Mouse (Mus musculus) c-Kit-positive CD71-positive TER-119-positive erythroid progenitor cells, embryonic 14.5 days (primary cell): ENCODE measurements at regions not wholly inside any gene's neighbourhood (a gene's known extent, or its start where the extent isn't known, plus 50 kb on each side); places are given as distances from the start of the nearest gene placed in this dataset.

Experiments
- DNase-seq: peaks from one replicate; pipeline ENCODE4 v3.0.0-alpha.2; 2013; ENCODE audit warnings: low spot score

DNA sequence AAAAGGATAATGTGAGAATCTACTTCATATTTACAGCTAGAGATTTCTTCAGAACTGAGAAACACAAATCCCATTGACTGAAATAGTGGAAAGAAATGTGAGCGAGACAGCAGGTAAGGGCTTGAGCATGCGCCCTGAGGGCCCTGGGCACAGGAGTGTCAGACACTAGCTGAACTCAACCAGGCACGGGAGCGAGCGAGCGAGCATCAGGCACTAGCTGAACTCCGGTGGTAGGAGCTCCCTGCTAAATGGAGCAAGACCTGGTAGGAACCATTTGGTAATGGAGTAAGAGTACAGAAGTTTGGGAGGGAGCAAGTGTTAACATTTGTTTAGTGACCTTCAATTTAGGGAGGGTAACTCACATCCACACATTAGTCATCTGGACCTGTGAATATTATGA, 654.7 kb downstream of the Adgrl2 start:
- DNase-seq: no peak

DNA sequence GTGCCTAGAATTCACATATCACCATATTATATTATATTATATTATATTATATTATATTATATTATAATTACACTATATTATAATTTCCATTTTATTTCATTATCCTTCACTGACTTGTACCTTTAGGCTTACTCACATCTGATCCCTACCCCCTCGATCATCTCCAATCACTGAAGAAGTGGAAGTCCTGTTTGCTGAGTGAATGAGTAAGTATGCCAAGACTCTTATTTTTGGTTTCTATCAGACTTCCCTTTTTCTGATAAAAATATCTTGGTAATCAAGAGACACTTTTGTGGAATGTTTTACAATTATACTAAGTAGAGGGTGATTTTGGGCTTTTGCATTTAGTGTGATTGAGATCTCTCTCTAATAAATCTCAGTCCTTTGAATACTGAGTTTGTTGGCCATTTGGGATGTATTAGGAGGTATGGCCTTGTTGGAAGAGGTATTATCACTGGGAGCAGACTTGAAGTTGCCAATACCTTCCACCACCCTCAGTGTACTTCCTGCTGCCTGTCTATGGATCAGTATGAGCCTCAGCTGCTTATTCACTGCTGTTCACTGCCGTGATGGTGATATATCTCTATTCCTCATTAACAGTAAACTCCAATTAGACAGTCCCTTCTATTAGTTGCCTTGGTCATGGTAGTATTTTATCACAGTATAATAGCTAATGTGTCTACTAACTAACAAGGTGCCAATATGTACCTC, 665.3 kb downstream of the Adgrl2 start:
- DNase-seq: no peak

DNA sequence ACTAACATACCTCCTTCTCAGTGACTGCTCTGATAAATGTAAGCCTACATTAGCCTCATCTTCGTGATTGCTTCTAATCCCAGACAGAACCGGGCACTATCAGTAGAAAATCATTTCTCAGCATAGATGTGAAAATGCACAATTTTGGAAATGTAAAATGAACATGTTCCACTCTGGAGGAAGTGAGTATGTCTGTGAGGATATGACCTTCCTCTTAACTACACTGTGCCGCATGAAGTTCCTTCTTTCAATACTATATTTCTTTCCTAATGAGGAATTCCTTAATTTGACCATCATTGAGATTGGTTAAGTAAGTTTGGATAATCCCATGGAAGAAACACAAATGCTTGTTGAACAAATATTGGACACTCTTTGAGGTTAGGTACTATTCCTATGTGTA, 668.5 kb downstream of the Adgrl2 start:
- DNase-seq: no peak

DNA sequence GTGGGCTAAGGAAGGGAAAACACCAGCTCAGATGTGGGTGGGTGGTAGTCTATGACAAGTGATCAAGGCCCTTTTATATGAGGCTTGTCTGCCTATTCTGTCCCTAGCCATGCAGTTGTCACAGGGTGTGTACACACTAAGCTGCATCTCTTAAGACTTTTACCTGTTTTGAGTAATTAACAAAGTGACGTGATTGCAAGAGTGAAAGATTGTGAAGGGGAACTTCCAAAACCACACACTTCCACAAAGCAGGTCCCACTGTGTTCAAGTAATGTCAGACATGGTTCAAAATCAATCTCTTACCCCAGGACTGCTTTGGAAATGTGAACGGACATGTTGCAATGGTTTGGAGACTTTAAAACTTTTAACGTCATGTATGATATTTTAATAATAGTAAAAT, 674.2 kb downstream of the Adgrl2 start:
- DNase-seq: no peak

DNA sequence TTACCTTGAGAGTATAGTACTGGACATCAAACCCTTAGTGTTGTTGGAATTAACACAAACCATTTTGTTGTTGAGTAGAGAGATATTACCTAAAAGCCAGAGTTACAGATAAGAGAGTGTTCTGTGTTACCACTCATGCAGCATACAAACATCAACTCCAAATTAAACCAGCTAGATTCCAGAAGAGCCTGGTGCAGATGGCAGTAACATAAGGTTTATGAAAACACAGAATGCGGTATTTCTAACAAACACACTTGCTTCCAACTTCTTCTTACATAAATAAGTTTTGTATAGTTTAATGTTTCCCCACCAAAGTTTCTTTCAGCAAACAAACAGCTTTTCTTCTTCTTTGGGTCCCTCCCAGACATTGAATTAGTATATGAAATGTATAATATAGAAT, 675.1 kb downstream of the Adgrl2 start:
- no peak for DNase-seq

DNA sequence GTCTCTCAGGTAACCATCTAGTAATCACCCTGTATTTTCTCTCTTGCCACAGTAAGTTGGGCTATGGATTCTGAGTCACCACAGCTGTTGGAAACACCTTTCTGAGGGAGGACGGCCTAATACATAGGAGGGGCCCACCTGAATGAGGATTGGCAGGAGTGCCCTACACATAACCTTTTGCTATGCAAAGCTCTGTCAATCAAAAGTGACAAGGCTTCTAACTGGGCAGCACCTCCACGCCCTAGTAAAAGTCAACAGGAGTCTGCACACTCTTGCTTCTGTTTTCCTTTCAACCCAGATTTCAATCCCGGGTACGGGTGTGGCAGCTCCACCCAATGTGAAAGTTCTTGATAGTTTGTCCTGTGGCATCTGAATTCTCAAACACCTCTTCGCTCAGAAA, 694.8 kb downstream of the Adgrl2 start:
- DNase-seq: no peak

DNA sequence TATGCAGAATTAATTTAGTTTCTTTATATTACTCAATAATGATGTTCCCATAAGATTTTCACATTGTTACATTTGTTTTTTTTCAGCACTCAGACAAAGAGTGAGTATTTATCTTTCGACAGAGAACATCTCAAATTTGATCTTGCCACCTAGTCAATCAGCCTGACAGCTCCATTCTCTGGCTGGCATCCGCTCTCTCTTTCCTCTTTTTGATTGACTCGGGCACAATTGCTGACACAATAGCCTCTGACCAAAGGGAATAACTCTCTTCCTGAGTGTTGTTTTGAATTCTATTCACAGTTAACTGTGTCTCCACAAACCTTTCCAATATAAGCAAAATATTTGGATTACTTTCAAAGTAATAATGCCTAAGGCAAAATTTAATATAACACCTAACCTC, 711.4 kb downstream of the Adgrl2 start:
- no peak for DNase-seq

DNA sequence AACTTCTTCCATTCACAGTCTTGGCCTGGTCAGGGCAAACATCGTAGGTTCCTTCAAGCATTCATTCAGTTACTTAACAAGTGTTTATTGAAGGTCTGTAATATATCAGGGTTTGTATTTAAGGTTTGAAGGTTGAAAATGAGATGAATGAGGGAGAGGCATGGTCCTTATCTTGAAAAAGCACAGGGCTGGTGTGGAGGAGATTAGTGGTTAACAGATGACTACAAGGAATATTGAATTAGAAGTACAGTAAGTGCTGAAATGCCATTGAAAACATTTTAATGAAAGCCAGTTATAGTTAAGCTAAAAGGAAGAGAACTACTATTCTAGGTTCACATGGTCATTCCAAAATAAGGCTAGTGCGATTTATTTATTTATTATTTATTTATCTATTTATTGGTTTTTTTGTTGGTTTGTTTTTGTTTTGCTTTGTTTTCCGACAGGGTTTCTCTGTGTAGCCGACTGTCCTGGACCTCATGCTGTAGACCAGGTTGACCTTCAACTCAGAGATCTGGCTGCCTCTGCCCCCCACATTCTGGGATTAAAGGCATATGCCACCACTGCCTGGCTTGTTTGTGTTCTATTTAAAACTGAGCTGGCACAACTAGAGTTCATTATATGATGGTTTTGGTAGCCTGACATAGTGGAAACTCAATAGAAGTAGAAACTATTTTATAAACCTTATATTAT, 718.1 kb downstream of the Adgrl2 start:
- DNase-seq: peak; percentile 63

DNA sequence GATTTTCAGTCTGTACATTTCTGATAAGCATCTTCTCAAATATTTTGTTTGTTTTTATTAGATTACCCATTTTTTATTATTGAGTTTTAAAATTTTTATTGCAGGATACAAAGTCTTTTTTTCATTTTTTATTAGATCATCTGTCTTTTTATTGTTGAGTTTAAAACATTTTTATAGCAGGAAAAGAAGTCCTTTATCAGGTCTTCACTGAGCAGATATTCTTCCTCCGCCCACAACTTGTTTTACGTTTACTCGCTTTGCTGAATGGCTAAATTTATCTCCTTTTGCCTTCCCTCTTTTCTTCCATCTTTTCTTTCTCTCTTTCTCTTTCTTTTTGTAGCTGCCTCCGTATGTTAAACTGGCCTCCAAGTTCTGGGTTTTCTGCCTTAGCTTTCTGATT, 721.5 kb downstream of the Adgrl2 start:
- no peak for DNase-seq

DNA sequence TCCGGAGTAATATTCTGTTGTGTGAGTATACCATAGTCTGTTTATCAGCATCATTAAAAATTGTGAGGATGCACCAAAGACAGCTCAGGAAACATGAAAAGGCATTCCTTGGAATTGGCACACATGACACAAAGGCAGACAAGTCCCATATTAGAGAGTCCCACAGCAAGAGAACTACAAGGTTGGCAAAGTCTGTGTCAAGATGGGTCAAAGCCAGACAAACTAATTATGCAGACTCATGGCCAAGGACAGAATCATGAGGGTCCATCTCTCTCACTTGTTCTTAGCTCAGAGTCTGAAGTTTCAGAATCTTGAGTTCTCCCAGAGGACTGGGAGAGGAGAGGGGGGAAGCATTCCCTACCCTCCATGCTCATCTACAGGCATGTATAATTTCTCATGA, 731.1 kb downstream of the Adgrl2 start:
- DNase-seq: no peak

DNA sequence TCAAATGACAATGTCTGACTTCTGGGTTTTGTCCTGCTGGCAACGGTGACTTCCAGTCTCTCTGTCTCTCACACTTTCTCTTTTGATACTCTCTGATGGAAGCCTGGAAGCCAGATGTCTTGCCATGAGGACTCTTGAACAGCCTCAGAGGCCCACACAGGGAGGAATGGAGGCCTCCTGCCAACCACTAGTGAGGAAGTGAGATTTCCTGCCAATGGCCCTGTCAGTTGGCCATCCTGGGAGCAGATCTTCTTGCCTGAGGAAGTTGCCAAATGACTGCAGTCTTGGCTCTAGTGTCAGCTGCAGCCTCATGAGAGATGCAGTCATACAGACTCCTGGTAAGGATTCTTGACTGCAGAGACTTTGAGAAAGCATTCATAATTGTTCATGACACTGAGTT, 741.7 kb downstream of the Adgrl2 start:
- DNase-seq: no peak

DNA sequence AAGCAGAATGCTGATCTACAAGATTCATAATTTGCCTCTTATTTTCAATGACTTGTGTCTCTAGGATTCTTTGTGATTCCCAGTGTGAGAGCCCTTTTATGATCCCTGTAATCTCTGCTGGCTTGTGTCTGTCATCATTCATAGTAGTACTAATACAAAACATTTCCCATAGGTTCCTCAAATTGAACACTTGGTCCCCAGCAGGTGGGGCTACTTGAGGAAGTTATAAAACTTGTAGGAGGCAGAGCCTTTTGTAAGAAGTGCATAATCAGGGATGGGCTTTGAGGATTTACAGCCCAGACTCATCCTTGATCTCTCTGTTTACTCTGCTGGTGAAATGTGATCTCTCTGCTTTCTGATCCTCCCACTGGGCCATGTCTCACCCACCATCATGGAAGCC, 743.6 kb downstream of the Adgrl2 start:
- DNase-seq: no peak

DNA sequence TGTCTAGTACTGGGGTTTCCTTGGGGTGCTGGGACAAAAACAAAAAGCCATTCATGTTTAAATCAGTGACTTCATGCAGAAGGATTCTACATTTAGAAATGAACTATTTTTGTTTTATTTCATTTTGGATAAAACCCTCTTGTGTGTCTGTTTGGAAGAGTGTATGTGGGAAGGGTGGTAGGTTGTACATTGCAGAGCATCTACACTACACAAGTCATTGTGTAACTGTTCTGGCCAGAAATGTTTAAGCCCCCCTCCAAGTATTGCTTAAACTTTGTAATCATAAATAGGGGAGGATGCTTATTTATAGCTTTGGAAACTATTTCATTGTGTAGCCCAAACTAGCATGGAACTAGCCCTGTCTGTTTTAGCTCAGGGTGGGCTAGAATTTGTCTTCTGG, 752.3 kb downstream of the Adgrl2 start:
- no peak for DNase-seq

DNA sequence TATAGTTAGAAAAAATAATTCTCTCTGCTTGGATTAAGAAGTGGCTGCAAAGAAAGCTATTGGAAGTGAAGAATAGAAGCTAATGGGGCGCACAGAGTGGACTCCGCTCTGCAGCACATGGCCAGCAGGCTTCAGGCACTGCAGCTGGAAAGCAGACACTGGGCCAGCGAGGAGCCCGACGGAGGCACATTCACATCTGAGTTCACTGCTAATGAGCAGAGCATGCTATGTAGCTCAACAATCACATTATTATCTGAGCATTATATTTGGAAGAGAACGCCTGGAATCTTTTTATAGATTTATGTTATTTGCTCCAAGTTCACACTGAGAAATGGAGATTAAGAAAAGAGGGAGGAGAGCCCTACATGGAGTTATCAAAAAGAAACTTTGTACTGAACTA, 752.8 kb downstream of the Adgrl2 start:
- DNase-seq: no peak

DNA sequence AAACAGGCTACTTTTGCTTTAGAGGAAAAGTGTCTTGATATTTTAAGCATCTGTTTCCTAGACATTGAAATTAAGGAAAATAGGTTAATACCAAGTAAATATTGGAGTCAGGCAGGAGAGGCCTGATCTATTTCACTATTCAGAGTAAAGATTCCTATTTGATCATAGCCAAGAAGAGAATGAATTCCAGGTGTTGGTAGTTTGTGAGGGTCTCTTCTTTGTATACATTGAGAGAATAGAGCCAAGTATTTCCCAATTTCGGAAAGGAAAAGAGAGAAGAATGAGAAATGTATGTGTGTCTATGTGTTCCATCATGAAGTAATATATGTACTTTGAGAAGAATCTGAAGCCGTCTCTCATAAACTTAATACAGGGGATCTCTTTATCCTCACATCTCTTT, 756.7 kb downstream of the Adgrl2 start:
- DNase-seq: no peak

DNA sequence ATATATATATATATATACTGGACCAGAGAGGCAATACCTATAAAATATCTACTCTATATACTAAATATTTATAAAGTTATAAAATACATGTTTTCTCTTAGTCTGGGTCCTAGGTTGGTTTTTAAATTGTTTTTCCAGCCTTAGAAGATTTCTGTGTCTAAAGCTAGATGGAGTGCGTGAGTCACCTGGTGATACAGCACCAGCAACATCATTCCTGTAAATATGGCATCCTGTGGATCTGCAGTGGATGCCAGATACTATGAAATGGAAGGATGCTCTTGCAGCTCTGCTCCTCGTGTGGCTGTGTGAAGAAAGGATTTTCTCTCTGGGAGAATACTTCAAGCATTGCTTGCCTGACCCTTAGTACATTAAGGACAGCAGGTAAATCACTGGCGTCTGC, 761.2 kb downstream of the Adgrl2 start:
- no peak for DNase-seq

DNA sequence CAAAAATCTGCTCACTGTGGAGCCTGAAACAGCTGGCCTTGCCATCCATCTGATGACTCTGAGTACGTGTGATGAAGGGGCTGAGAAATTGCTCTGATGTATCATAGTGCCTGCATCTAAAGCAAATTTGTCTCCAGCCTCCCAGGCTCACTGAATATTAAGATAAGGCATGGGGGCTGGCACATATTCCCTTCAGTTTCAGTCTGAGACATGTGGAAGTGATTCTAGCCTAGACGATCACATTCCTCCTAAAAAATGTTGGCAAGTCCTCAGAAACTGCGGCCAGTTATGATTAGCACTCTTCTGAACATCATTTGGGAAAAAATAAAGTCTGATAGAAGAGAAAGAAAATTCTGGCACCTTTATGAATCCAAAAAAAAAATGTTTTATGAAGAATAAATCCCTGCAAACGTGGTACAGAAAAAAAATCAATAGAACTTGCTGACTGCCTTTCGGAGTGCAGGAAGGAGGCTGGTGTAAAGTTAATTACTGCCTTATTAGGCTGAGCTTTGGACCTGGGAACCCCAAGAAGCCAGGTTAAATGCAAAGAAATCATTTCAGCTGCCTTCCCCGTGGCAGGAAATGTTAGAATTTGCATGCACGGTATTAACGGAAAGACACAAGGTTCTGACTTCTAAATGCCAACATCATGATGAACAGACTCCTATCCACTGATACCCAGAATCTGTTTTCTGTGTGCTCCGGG, 762.2 kb downstream of the Adgrl2 start:
- DNase-seq: no peak

DNA sequence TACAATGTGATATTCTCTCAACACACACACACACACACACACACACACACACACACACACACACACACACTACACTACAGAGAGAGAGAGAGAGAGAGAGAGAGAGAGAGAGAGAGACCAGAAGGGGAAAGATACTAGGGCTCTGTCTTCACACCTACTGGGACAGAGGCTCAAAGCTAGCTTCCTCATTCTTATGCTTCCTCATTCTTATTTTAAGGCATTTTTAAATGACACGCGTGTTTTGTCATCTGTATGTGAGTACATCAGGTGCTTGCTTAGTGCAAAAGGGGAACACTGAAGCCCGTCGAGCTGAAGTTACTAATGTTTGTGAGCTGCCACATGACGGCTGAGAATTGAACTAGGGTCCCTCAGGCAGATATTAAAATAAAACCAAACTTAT, 769.5 kb downstream of the Adgrl2 start:
- DNase-seq: no peak

DNA sequence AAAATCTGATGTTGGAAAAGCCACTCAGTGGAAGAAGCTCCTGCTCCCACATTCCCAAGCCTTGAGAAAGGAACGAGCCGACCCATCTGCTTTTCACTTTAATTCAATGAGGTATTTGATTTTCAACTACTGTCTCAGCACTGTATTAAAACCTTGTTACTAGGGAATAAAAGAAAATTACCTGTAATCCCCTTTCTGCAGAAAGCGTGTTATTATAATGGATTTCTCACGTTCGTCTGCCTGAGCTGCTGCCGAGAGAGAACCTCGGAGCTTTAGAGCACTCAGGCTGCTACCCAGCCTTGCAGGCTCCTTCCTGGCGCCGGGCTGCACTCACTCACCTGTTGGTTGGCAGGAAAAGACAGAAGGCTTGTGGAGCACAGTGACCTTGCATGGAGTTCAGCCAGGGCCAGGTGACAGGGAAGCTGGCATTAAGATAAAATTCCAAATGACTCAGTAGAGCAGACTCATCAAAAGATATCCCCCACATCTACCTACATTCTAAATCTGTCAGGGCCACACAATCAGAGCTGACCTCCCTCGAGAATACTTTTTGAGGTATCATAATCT, 770.2 kb downstream of the Adgrl2 start:
- DNase-seq: no peak

DNA sequence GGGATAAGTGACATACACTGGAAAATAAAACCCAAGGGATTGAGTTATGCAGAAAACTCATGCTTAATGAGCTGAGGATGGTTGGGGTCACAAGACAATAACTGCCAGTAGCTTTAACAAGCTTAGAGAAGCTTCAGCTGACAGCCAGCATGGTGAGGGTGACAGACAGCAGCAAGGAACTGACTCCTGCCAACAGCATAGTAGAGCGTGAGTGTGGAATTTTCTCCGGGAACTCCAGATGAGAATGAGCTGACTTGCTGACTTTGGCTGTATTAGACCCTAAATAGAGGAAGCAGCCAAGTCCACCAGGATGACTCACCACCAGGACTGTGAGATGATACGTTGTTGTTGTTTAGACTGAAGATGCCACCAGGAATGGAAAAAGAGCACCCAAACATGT, 788.2 kb downstream of the Adgrl2 start:
- DNase-seq: no peak

DNA sequence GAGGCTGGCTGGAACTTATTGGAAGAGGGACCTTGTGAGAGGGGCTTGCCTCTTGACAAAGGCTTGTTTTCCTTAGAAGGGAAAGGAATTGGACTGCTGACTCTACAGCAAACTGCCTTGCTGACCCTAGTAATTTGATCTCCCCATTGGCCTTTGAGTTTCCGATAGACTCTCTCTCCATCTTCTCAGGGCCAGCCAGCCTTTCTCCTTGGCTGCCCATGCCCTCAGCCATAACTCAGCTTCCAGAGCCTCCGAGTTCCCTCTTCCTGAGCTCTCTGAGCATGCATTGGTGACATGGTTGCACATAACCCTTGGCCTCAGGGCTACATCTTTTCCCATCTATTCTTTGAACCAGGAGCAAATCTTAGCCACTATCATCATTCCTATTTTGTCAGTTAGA, 803.7 kb downstream of the Adgrl2 start:
- DNase-seq: no peak

DNA sequence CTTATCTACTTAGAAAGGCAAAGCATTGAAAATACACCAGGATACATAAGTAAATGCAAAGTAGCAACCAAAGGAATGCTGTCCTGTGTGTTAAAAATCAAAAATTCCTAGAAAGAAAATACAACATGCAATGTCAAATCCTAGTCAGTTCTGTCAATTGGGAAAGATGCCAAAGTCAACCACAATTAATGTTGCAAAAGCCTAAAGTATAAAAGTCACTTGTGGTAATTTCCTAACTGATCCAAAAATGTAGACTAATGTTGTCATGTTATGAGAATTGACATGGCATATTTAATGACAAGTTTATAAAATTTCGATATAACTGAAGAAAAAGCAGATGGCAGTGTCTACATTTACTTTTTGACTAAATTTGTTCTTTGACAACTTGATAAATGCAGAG, 822.8 kb downstream of the Adgrl2 start:
- no peak for DNase-seq

DNA sequence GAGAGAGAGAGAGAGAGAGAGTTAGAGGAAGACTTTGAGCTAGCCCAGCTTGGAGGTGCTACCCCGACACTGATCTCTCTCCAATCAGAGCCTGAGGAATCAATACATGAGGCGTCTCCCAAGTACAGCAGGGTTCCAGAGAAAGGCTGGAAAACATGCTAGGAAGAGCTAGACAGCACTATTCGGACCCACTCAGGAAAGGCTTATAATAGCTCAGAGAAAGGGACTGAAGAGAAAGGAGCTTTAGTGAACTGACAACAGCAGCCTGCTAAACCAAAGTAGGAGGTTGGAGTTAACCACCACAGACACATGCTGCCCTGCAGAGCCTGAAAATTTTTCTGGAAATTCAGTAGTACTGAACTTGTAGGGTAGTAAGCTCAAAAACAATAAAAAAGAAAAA, 831.3 kb downstream of the Adgrl2 start:
- DNase-seq: no peak
